ENCODE assay signal across 19 mouse cellular contexts in genomic region chr1:36300486-36300885, GRCm38 (mm10). TPM values are rescaled to one million over a fixed set of nuclear protein-coding genes. Genes with fewer than 3 reads are reported as not detected.
DNase-seq lines count a peak whose midpoint lies in the region; ATAC-seq lines count a peak whose summit lies in the region.
"Had no signal": no experiment of that assay in that cellular context is flagged by ENCODE, and none has a peak within 500 bp of the region (broad histone marks: within the 10 kb centered on the region; RNA-seq: fewer than 3 reads in every experiment).

No protein-coding gene starts in this region.

- H3K27ac ChIP-seq in midbrain, embryonic 11.5 days (ENCODE audit: low read depth, low read length): no peak overlapping the region
- no peak overlapping the region for H3K27ac ChIP-seq in midbrain, embryonic 13.5 days
- H3K27ac ChIP-seq: embryonic facial prominence, embryonic 10.5 days; embryonic facial prominence, embryonic 12.5 days; forebrain, embryonic 13.5 days; forebrain, embryonic 15.5 days had no signal

- H3K4me3 ChIP-seq in midbrain, embryonic 11.5 days (ENCODE audit: low read depth, low read length): no peak overlapping the region
- H3K4me3 ChIP-seq in midbrain, embryonic 13.5 days (replicated peaks): no peak overlapping the region
- H3K4me3 ChIP-seq: embryonic facial prominence, embryonic 10.5 days; embryonic facial prominence, embryonic 12.5 days; forebrain, embryonic 13.5 days; forebrain, embryonic 15.5 days had no signal

- H3K27me3 ChIP-seq in midbrain, embryonic 11.5 days (ENCODE audit: control insufficient read depth, insufficient read depth, low read length): peaks cover 7% of the 10 kb centered on the region
- H3K27me3 ChIP-seq in midbrain, embryonic 13.5 days: peaks cover 25% of the 10 kb centered on the region
- H3K27me3 ChIP-seq: forebrain, embryonic 15.5 days had no signal

- peaks cover 5% of the 10 kb centered on the region for H3K4me1 ChIP-seq in midbrain, embryonic 11.5 days (ENCODE audit: control insufficient read depth, insufficient read depth, low read length)
- H3K4me1 ChIP-seq in midbrain, embryonic 13.5 days (replicated peaks): peaks cover 8% of the 10 kb centered on the region

- H3K9me3 ChIP-seq in midbrain, embryonic 11.5 days (ENCODE audit: control insufficient read depth, low read length): no peaks in the 10 kb centered on the region
- no peaks in the 10 kb centered on the region for H3K9me3 ChIP-seq in midbrain, embryonic 13.5 days
- H3K9me3 ChIP-seq: embryonic facial prominence, embryonic 10.5 days; embryonic facial prominence, embryonic 12.5 days; forebrain, embryonic 13.5 days; forebrain, embryonic 15.5 days had no signal

- H3K9ac ChIP-seq in midbrain, embryonic 11.5 days (ENCODE audit: low read length): no peak overlapping the region
- no peak overlapping the region for H3K9ac ChIP-seq in midbrain, embryonic 13.5 days (replicated peaks)
- H3K9ac ChIP-seq: embryonic facial prominence, embryonic 12.5 days; forebrain, embryonic 15.5 days; forebrain, postnatal 0 days had no signal

- ATAC-seq in midbrain, embryonic 11.5 days (ENCODE audit: low FRiP score): no peak
- ATAC-seq in midbrain, embryonic 13.5 days: no peak
- ATAC-seq: CD4-positive, CD25-positive, alpha-beta regulatory T cell, adult 4 months; forebrain, embryonic 13.5 days; forebrain, embryonic 15.5 days; forebrain, postnatal 0 days had no signal

- peak; percentile 1 for DNase-seq in adrenal gland, postnatal 14 days
- no peak for DNase-seq in adrenal gland, adult 18-20 months (ENCODE audit: low spot score in 2 of 2)
- peak; percentile 14 for DNase-seq in cerebellum, adult 9-11 months
- DNase-seq in cerebellum, postnatal 10 days: no peak
- DNase-seq in midbrain, embryonic 11.5 days (ENCODE audit: low spot score, missing footprints): peak; percentile 66
- DNase-seq: adrenal gland, adult 8-10 months; adrenal gland, postnatal 25 days; B cell, adult 2 months; cerebellum, adult 11 months; cerebellum, adult 2 months; cerebellum, postnatal 14 days; cerebellum, postnatal 36 days; forebrain, postnatal 0 days had no signal

- WGBS in midbrain, embryonic 11.5 days: 90% methylated on average over 6 of the region's 6 CpGs
- WGBS in midbrain, embryonic 13.5 days: 91% methylated on average over 6 of the region's 6 CpGs

- H3K36me3 ChIP-seq in midbrain, embryonic 11.5 days (ENCODE audit: control insufficient read depth, insufficient read depth, low read length): no peaks in the 10 kb centered on the region
- no peaks in the 10 kb centered on the region for H3K36me3 ChIP-seq in midbrain, embryonic 13.5 days
- H3K36me3 ChIP-seq: embryonic facial prominence, embryonic 10.5 days; embryonic facial prominence, embryonic 12.5 days; forebrain, embryonic 15.5 days had no signal

- H3K4me2 ChIP-seq in midbrain, embryonic 11.5 days: no peak overlapping the region
- no peak overlapping the region for H3K4me2 ChIP-seq in midbrain, embryonic 13.5 days (replicated peaks)
- H3K4me2 ChIP-seq: embryonic facial prominence, embryonic 12.5 days; forebrain, embryonic 13.5 days; forebrain, embryonic 15.5 days had no signal

RNA-seq across cellular contexts. Expression of gene Arid5a, which starts 7.0 kb away (rescaled TPM):
- total RNA-seq in adrenal gland, postnatal 14 days (2021): 6.0 and 10.6 TPM in 2 replicates
- total RNA-seq in adrenal gland, adult 18-20 months (2021): 1 to 10 TPM; 6.3 to 7.9 TPM
- polyA plus RNA-seq in midbrain, embryonic 11.5 days (2014; fragmentation: Nextera tagmentation; extraction: Ambion mirVana): 1.8 and 2.0 TPM in 2 replicates
- polyA plus RNA-seq in midbrain, embryonic 13.5 days (2015; fragmentation: Nextera tagmentation; extraction: Ambion mirVana): 2.3 and 2.4 TPM in 2 replicates

RNA-seq across cellular contexts. Expression of gene Neurl3, which starts 26.0 kb away (rescaled TPM):
- total RNA-seq in adrenal gland, postnatal 14 days (2021): 4.0 and 5.8 TPM in 2 replicates
- total RNA-seq in adrenal gland, adult 18-20 months (2021): 10 to 100 TPM in 1 of 2 experiments, 1 to 10 TPM in 1; 4.7 to 12.9 TPM
- polyA plus RNA-seq in midbrain, embryonic 11.5 days (2014; fragmentation: Nextera tagmentation; extraction: Ambion mirVana): 0.33 and 0.57 TPM in 2 replicates
- polyA plus RNA-seq in midbrain, embryonic 13.5 days (2015; fragmentation: Nextera tagmentation; extraction: Ambion mirVana): 0.67 and 0.85 TPM in 2 replicates

RNA-seq across cellular contexts. Expression of gene Uggt1, which starts 56.0 kb away (rescaled TPM):
- total RNA-seq in adrenal gland, postnatal 14 days (2021): 42.8 and 45.7 TPM in 2 replicates
- total RNA-seq in adrenal gland, adult 18-20 months (2021): 10 to 100 TPM; 37.4 to 46.4 TPM
- 80.7 and 83.0 TPM in 2 replicates for polyA plus RNA-seq in midbrain, embryonic 11.5 days (2014; fragmentation: Nextera tagmentation; extraction: Ambion mirVana)
- 49.9 and 53.7 TPM in 2 replicates for polyA plus RNA-seq in midbrain, embryonic 13.5 days (2015; fragmentation: Nextera tagmentation; extraction: Ambion mirVana)

Comparison
In these comparisons a context has a peak if more than half of its experiments do, and no peak if none do; other contexts are left out.
1. DNase-seq: peak in adrenal gland, postnatal 14 days (single experiment), cerebellum, adult 9-11 months (single experiment) and midbrain, embryonic 11.5 days (single experiment); none in adrenal gland, adult 18-20 months (0 of 2) and cerebellum, postnatal 10 days (0 of 2).